Mouse (Mus musculus): ENCODE data around the gene Rab1a. TPM values are rescaled to one million over a fixed set of nuclear protein-coding genes. Genes with fewer than 3 reads are reported as not detected.

Rab1a gene
- polyA plus RNA-seq, 3 experiments from 2014 or later = 84.7 to 147 (median 85.4) TPM

GRCm38 (mm10) chr11:20248840-20249239 lies 47.6 kb downstream of the Rab1a start:
- peak; percentile 55 for ATAC-seq

GRCm38 (mm10) chr11:20249296-20250110 lies 48.3 kb downstream of the Rab1a start, which contains the start of gene Cep68:
Gene Cep68, minus strand, starts transcription at chr11:20249429.
- ATAC-seq = peak; percentile 92

- no peak for ATAC-seq
Observed at GRCm38 (mm10) chr11:20250476-20251178, 49.4 kb downstream of the Rab1a start.

- ATAC-seq = no peak
Observed at GRCm38 (mm10) chr11:20253088-20253487, 51.9 kb downstream of the Rab1a start.

GRCm38 (mm10) chr11:20254791-20255190 lies 53.6 kb downstream of the Rab1a start:
- no peak for ATAC-seq

GRCm38 (mm10) chr11:20262628-20263380 lies 61.6 kb downstream of the Rab1a start:
- ATAC-seq = peak; percentile 52

- no peak for ATAC-seq
Observed at GRCm38 (mm10) chr11:20269885-20270284, 68.7 kb downstream of the Rab1a start.

GRCm38 (mm10) chr11:20275974-20276373 lies 74.7 kb downstream of the Rab1a start:
- ATAC-seq = no peak

Other genes with a start within 250 kb of the Rab1a start
- 100 to 1,000 TPM; 447 to 709 (median 528) TPM for gene Actr2, start 88.5 kb upstream of the Rab1a start, polyA plus RNA-seq (2017; shearing (Covaris generic))
- gene Cep68, start 48.0 kb downstream of the Rab1a start, polyA plus RNA-seq (2017; shearing (Covaris generic)) = 10 to 100 TPM in 2 of 3 experiments, 1 to 10 TPM in 1; 9.9 to 15.0 (median 10.6) TPM
- under 1 TPM; 0.13 to 0.50 (median 0.34) TPM for gene Slc1a4, start 131.3 kb downstream of the Rab1a start, polyA plus RNA-seq (2017; shearing (Covaris generic))